Mouse (Mus musculus) liver, embryonic 14.5 days (tissue): ENCODE measurements around the gene Asah2.

ENCODE experiments used
- CTCF ChIP-seq: IDR thresholded peaks from 2 replicates; pipeline ENCODE4 v1.5.1; 2016; ENCODE audit warnings: antibody characterized with exemption, low read depth, control low read depth
- EP300 ChIP-seq: IDR thresholded peaks from 2 replicates; pipeline ENCODE4 v1.6.1; 2016; ENCODE audit warnings: antibody characterized with exemption, low read depth

- TF ChIP-seq CTCF (no peak), EP300 (no peak)
Measured at GRCm38 (mm10) chr19:31954696-31955095, 153.3 kb downstream of the Asah2 start.
